Mouse (Mus musculus) cerebellum, adult 9-11 months (tissue): ENCODE data around the gene Hist1h4a.

ENCODE experiments used
- DNase-seq: peaks from one replicate; pipeline ENCODE4 v3.0.0; 2022

Gene Hist1h4a

DNA sequence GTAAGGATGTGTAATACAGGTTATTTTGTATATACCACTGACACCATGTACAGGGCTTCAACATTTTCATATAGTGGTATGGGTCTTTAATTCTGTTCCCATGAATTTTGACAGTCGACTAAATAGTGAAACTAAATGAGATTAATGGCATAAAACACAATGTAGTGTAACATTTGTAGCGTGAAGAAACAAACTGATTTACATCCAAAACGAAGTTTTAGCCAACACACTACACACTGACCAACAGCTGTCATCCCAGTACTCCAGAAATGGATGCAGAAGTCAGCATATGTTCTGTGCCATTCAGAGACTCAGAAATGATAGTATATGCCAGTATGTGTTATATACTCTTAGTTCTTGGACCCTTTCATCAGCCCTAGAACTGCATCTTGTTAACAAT, 3.1 kb downstream of the Hist1h4a start:
- no peak for DNase-seq

DNA sequence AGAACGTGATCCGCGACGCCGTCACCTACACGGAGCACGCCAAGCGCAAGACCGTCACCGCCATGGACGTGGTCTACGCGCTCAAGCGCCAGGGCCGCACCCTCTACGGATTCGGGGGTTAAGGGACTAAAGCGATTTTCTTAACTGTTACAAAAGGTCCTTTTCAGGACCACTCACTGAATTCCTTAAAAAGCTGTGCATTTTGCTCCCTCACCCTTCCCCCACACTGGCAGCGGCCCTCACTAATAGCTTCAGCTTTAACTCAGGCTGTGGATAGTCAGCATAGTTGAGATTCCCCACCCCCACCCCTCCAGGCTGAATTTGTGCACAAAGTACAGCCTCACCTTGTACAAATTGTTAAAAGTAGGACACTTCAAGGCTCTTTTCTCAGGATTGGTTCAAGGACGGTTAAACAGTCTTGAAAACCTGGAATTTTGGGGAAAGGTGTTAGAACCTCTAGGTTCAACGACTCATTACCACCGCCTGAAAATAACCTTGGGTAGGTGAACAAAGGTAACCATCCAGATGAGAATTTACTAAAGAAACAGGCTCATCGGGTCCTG, 3.7 kb downstream of the Hist1h4a start:
- no peak for DNase-seq

DNA sequence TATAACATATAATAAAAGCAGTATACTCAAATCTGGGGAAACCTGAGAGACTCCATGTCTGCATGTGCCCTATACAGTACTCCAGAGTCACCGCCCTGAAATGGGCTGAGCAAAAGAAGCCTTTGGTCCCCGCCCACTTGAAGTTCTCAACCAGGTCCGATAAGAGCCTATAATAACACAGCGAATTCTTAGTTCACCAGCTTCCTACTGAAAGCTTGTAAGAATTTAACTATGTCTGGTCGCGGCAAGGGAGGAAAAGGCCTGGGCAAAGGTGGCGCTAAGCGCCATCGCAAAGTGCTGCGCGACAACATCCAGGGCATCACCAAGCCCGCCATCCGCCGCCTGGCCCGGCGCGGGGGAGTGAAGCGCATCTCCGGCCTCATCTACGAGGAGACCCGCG, 4.2 kb downstream of the Hist1h4a start, which contains the start of gene Hist1h4b:
Gene Hist1h4b, plus strand, starts transcription at position 224 of the 400 bp plus-strand sequence.
- peak; percentile 91 for DNase-seq

DNA sequence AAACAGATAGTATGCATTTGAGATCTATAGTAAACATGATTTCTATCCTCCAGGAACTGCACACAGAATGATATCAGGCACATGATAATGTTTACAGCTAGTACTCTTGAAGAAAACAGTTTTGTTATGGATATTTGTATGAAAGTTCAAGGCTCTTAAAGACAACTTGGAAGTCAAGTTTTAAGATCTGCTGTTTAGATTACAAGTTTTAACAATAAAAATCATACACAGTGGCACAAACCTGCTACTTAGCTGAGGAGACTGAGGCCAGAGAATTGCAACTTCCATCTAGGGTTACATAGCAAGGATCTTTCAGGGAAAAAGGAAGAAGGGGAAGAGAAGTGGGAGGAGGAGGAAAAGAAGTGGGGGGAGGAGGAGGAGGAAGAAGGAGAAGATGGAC, 6.0 kb downstream of the Hist1h4a start:
- no peak for DNase-seq

DNA sequence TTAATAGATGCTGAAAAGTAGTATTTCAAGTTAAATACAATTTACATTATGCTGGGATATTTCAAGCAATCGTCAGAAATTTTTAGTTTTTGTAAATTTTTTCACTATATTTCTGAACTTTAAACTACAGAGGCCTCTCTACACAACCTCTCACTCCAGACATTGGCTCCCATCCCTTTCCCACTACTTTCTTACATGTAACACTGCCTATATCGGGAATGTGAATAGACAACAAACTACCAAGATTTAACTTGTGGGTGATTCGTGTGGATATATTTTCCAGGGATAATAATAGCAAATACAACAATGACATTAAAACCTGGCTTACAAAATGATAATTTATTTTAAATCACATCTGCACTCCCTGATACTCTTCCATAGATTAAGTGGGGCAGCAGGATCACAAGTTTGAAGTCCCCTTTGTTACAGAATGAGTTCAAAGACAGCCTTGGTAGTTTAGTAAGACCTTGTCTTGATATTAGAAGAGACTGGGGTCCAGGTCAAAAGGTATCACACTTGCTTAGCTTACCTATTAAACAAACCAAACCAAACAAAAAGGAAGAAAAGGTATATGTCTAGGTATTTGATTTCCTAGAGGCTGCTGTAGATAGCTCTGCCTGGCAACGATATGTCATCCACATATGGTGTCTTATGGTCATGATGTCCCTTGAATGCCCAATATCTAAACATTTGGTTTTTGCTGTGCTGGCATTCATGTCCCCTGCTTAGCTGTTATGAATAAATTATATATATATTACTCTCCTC, 7.5 kb downstream of the Hist1h4a start:
- DNase-seq, result no peak

DNA sequence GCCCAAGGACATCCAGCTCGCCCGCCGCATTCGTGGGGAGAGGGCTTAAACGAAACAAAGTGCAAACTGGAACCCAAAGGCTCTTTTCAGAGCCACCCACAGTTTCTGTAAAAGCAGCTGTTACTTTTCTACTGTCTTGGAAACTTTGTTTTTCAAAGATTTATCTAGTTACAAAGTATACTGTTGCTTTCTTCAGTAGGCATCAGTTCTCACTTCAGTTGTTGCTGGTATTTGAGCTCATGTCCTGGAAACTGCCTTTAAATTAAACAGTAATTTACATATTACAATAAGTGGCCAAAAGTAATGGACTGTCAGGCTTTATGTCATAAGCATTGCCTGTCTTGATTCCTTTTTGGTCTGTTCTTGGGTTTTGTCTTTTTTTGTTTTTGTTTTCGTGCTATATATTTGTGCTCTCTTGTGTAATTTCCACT, 8.3 kb downstream of the Hist1h4a start:
- no peak for DNase-seq

DNA sequence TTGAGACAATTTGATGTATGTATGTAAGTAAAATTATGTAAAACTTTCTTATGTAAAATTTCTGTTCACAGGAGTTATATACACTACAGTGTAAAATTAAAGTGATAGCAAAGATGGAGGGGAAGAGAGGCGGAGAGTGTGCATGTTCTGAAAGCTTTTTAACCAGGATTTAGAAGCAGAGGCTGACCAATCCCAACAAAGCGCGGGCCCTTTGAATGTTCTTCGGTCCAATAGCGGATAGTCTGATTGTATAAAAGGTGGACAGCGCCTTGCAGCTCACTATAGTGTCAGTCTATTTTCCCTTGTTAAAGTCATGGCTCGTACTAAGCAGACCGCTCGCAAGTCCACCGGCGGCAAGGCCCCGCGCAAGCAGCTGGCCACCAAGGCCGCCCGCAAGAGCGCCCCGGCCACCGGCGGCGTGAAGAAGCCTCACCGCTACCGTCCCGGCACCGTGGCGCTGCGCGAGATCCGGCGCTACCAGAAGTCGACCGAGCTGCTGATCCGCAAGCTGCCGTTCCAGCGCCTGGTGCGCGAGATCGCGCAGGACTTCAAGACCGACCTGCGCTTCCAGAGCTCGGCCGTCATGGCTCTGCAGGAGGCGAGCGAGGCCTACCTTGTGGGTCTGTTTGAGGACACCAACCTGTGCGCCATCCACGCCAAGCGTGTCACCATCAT, 8.8 kb downstream of the Hist1h4a start, which contains the start of gene Hist1h3b:
Gene Hist1h3b, plus strand, starts transcription at position 201 of the 675 bp plus-strand sequence.
- peak; percentile 75 for DNase-seq

DNA sequence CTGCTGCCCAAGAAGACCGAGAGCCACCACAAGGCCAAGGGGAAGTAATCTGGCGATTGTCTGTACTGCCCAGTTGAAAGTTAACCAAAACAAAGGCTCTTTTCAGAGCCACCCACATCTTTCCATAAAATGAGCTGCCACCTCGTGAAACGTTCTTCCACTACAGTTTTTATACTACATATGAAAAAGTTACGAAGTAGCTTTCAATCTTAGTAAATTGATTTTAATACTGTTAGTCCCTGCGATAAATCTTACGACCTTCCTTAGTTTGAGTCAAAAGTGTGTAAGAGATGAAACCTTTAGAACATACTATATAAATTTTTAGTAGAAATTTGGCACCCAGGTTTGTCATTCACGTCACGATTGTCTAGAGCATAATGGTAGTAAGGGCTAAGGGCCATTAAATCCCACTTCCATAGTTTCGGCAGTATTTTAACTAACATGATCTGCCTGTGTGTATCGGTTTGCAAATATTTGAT, 9.5 kb downstream of the Hist1h4a start:
- peak; percentile 22 for DNase-seq

DNA sequence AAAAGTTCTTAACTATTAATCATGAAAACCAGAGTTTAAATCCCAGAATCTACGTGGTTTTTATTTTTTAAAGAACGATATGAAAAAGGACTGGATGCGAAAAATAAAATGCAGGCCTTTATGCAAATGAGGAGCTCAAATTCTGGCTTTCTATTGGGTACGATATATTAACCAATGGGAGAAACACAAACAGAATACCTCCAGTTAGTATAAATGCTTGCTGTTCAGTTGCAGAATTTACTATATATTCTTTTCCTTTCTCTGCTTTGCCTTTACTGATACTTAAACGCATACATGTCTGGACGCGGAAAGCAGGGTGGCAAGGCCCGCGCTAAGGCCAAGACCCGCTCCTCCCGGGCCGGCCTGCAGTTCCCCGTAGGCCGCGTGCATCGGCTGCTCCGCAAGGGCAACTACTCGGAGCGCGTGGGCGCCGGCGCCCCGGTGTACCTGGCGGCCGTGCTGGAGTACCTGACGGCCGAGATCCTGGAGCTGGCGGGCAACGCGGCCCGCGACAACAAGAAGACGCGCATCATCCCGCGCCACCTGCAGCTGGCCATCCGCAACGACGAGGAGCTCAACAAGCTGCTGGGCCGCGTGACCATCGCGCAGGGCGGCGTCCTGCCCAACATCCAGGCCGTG, 10.1 kb downstream of the Hist1h4a start, which contains the start of gene Hist1h2ab:
Gene Hist1h2ab, plus strand, starts transcription at position 288 of the 639 bp plus-strand sequence.
- DNase-seq, result peak; percentile 62

DNA sequence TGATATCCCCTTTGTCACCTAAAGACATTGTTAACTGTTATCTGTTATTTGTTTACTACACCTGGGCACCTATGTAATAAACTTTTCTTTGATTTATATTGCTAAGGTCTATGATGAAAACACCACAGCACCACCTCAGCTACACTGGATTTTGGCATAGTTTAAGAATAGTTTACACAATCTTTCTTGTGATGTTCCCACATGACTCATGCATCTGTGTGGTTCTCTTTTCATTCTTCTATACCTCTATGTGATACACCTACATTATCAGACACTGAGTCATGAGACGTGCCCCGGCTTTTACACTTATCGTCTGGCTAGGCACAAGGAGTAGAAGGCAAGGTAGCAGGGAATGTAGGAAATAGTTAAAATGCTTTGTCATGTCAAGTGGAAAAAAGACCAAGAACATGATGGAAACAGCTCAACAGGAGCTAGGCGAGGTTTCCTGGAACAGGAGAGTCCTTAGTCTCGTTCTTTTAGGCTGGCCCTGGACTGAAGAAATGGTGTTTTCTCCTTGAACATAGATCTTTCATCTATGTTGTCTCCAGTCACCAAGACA, 11.4 kb downstream of the Hist1h4a start:
- no peak for DNase-seq

DNA sequence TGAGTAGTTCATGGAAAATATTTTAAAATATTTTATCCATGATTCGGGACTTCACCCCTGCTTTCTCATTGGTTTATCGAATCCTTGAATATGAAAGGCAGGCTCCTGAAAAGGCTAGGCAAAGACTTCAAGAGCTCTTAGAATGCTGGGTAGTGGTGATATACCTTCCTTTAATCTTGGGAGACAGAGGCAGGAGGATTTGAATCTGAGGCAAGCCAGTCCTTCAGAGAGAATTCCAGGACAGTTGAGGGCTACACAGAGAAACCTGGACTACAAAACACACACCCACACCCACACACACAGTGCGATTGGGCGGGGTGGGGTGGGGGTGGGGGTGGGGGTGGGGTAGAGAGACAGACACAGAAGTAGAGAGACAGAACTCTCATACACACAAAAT, 13.1 kb downstream of the Hist1h4a start:
- no peak for DNase-seq

DNA sequence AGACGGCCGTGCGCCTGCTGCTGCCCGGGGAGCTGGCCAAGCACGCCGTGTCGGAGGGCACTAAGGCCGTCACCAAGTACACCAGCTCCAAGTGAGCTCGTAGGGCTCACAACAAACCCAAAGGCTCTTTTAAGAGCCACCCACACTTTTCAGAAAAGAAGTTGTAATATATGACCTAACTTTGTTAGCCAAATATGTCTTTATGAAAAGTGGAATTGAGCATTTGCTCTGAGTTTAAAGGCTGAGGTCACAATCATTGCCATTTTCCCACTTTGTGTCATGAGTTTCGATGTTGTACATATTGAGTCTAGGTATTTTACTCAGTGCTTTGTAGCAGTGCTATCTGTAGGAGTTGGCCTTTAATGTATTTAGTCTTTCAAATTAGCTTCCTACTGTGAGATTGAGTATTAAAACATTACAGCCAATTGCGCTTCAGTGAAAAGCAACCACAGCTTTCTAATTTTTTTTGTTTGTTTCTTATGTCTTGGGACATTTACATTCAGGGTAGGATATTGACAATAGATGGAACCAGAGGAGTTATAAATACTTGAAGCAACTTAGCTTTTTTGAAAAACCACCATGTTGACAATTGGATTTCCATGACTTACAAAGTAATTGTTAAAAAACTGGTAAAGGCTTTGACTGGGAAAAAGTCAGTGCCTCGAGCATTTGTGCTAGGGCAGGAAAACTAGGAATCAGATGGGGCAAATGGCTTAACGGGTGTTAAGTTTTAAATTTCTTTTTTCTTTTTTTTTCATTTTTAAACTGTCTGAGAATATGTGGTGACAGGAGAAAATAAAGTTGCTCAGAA, 13.7 kb downstream of the Hist1h4a start:
- no peak for DNase-seq

DNA sequence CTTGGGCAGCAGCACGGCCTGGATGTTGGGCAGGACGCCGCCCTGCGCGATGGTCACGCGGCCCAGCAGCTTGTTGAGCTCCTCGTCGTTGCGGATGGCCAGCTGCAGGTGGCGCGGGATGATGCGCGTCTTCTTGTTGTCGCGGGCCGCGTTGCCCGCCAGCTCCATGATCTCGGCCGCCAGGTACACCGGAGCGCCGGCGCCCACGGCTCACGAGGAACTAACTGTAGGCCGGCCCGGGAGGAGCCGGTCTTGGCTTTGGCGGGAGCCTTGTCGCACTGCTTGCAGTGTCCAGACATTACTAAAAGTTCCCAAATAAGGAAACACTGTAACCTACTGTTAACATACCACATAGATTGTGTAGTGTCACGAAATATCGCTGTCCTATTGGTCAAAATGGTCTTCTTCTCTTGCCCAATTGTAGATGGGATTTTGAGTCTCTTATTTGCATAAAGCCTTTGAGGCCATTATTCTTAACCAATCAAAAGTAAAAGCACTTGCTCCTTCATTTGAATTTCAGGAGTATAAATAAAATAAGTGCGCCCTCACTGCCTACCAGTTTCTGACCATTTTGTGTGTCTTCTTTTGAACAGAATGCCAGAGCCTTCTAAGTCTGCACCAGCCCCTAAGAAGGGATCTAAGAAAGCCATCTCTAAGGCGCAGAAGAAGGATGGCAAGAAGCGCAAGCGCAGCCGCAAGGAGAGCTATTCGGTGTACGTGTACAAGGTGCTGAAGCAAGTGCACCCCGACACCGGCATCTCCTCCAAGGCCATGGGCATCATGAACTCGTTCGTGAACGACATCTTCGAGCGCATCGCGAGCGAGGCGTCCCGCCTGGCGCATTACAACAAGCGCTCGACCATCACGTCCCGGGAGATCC, 14.6 kb downstream of the Hist1h4a start, which contains the start of gene Hist1h2bb:
Gene Hist1h2bb, plus strand, starts transcription at position 534 of the 880 bp plus-strand sequence.
- DNase-seq, result peak; percentile 84

DNA sequence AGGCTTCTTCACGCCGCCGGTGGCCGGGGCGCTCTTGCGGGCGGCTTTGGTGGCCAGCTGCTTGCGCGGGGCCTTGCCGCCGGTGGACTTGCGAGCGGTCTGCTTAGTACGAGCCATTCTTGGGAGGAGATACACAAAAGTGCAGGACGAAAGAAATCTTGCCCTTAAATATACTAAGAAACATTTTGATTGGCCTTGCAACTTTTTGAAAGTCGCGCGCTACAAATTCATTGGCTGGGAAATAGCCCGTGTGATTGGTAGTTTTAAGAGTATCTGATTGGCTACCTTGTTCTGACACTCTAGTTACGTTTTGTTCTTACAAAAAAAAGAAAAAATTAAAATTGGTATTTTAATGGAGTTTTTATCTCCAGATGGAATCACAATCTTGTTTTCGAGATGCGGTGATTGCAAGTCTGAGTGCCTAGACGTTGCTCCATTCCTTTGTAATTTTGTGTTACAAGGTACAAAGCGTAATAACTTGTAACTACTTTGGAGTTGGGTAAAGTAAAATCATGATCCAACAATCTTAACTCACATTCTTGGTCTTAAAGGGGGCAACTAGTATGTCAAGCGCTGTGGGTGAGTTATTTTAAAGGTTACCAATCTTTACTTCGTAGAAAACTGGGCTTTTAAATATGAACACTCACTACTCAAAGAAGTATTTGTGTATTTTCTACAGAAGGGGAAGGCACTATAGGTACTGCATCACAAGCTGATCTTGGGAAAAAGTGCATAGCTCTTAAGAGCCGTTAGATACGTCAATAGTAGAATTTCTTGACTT, 15.5 kb downstream of the Hist1h4a start, which contains the start of gene Hist1h3c:
Gene Hist1h3c, minus strand, starts transcription at position 222 of the 781 bp plus-strand sequence.
- DNase-seq, result peak; percentile 79

DNA sequence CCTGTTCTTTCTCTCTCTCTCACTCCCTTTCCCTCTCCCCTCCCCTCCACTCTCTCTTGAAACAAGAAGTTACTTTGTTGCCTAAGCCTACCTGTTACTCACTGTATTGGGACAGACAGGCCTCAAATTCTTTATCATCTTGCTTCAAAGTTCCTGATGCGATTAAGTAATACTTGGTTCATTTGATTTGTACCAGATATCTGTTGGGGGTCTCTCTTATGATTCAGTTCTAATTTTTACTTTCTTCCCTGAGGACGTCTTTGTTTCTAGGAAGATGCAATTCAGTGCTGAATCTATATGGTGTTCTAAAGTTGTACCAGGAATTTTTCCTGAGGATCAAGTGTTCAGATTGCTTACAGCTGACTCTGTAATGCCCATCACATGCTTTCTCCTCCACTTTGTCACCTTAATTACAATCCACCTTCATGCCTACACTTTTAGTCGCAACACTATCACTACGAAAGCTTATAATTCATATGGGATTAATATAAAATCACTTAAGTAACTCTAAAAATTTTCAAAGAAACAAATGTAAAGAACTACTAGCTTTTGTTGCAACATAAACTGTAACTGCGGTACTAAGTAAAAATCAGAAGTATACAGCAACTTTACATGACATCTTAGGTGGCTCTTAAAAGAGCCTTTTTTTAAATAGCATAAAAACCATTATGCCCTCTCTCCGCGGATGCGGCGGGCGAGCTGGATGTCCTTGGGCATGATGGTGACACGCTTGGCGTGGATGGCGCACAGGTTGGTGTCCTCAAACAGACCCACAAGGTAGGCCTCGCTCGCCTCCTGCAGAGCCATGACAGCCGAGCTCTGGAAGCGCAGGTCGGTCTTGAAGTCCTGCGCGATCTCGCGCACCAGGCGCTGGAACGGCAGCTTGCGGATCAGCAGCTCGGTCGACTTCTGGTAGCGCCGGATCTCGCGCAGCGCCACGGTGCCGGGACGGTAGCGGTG, 16.3 kb downstream of the Hist1h4a start:
- DNase-seq, result no peak

DNA sequence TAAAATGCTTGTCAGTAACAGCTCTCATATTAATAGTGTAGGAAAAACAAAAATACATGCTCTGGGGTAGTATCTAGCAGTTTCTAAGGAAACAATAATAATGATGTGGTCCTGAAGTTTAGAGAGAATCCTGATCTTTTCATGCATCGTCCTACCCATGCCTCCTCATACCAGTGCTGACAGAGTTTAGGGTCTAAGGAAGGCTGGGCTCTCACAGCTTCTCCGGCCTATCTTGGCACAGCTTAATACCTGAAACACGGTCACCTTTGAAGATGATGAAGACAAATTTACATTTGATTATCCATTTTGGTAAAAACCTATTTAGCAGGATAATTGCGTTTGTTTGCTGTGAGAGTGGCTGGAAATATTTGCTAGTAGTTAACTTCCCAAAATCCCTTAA, 17.1 kb downstream of the Hist1h4a start:
- no peak for DNase-seq

DNA sequence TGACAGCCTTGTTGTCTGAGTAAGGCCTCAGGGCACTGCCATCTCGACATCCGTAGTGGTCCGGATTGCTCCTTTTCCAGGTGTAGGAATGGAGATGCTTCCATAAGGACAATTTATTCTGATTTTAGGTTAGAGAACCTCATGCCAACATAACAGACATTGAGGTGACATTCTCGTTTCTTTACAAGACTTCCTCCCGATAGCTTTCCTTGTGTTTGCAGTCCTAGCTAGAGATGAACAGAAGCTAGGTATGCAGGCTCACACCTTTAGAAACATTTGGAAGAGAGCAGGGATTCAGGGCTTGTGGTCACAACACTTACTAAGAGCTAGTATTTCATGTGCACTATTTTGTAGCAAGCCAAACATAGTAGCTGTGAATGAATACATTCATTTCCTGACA, 17.8 kb downstream of the Hist1h4a start:
- DNase-seq, result no peak

DNA sequence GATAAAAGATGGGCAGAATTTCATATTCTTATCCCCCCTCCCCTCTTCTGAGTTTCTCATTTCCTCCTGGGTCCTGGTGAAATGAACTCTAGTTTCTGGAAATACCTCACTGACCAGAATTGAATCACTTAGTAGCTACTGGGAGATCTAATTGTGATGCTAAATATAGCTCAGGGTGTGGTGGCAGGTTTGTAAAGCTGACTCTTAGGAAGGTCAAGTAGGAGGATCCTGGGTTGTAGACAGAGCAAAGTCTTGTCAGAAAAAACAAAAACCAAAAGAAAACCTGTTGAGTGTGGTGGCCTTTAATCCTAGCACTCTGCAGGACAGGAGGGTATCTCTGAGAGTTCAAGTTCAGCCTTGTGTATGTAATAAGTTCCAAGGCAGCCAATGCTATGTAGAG, 19.0 kb downstream of the Hist1h4a start:
- DNase-seq, result no peak

DNA sequence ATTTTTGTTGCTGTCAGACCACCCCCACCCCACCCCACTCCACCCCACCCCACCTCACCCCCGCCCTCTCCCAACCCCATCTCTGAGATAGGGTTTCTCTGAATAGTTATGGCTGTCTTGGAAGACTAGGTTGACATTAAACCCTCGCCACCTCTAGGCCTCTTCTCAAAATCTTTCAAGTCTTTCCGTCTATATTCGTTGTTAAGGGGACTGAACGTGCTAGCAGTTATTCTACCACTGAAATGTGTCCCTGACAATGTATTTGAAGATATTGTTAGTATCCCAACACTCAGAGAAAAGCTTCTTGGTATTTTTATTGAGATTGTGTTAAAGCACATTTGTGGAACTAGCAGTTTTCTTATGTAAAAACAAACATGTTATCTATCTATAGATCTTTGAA, 20.1 kb downstream of the Hist1h4a start:
- no peak for DNase-seq
